Mouse (Mus musculus) bone marrow macrophage, adult 2 months (primary cell): ENCODE results near the gene Mylpf.

Source experiments
- CTCF ChIP-seq: IDR thresholded peaks from 2 replicates; pipeline ENCODE4 v1.5.1; 2012; ENCODE audit warnings: low read depth, mild to moderate bottlenecking, low read length, moderate library complexity
- POLR2A ChIP-seq: IDR thresholded peaks from 2 replicates; pipeline ENCODE4 v1.6.1; 2012; ENCODE audit warnings: mild to moderate bottlenecking, low read depth, low read length, borderline replicate concordance

DNA sequence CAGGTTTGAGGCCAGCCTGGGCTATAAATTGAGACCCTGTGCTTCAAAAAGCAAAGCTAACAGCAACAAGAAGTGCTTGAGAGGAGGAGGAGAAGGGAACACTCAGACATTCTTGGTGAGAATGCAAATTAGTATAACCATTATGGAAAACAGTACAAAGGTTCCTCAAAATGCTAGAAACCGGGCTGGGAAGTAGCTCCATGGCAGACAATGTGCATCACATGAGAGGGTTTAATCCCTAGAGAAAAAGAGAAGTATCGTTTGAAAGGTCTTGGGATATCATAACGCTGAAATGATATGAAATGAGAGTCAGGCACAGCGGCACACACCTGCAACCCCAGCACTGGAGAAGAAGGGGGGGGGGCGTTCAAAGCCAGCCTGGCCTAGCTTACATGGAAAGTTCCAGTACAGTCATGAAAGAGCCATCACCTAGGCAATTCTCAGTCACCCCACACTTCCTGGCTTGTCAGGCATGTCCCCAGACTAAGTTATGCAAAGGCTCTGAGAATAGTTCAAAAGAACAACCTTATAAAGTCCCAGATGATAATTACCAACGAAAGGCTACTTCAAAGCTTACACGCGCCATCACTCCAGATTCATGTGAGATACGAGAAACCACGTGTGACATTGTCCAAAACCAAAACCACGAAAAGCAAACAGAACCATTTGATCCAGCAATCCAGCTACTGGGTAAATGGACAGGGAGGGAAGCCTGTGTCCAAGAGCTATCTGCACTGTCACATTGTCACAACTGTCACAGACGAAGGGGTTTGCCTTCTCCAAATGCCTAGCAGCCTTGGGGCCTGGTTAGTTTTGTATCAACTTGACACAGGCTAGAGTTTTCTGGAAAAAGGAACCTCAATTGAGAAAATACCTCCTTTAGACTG lies 42.8 kb upstream of the Mylpf start:
- TF ChIP-seq CTCF (no peak), POLR2A (no peak)
